Comparison of ENCODE assay signal across 25 mouse cellular contexts in the genomic region with DNA sequence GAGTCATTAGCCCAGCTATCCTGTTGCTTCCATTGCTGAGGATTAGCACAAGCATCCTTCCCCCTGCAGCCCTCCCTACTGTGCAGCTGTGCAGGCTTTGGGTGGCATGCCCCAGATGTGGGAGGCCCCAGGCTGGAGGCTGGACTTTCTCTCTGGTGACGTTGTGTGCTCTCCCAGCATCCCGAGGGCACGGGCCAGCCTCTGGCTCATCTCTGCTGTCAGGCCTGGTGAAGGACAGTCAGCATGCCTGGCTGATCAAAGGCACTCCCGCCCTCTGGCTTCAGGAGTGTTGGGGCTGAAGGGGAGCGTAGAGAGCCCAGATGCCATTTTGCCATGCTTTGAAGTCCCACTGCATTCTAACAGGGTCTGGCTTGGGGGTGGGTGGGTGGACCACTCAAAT. TPM values are rescaled to one million over a fixed set of nuclear protein-coding genes. Genes with fewer than 3 reads are reported as not detected.
DNase-seq lines count a peak whose midpoint lies in the region; ATAC-seq and TF ChIP-seq lines count a peak whose summit lies in the region.
"Had no signal": no experiment of that assay in that cellular context is flagged by ENCODE, and none has a peak within 500 bp of the region (broad histone marks: within the 10 kb centered on the region; RNA-seq: fewer than 3 reads in every experiment).

No protein-coding gene starts in this region.

- ATAC-seq in kidney, postnatal 0 days (replicated peaks; ENCODE audit: low FRiP score, low read depth) = 0 out of 2 replicates have a peak, but pooled peaks have one; percentile 33
- ATAC-seq: activated CD4-positive, CD25-positive, alpha-beta regulatory T cell, adult 4 months; forebrain, embryonic 14.5 days; intestine, embryonic 15.5 days; Patski had no signal

- no peak overlapping the region for H3K4me2 ChIP-seq in kidney, postnatal 0 days (ENCODE audit: low read length)
- H3K4me2 ChIP-seq: embryonic facial prominence, embryonic 15.5 days; heart, embryonic 12.5 days; hindbrain, embryonic 14.5 days; intestine, embryonic 15.5 days had no signal

- no peaks in the 10 kb centered on the region for H3K27me3 ChIP-seq in kidney, postnatal 0 days (ENCODE audit: insufficient read depth, low read length)
- H3K27me3 ChIP-seq: CH12.LX had no signal

- H3K27ac ChIP-seq in kidney, postnatal 0 days = no peak overlapping the region
- H3K27ac ChIP-seq: embryonic facial prominence, embryonic 15.5 days; forebrain, embryonic 10.5 days; gastrocnemius, adult 2 months; heart, adult 2 months; hindbrain, embryonic 10.5 days; hindbrain, embryonic 14.5 days; intestine, embryonic 15.5 days had no signal

- H3K4me1 ChIP-seq in kidney, postnatal 0 days (replicated peaks; ENCODE audit: insufficient read depth, low read length) = no peaks in the 10 kb centered on the region
- H3K4me1 ChIP-seq: embryonic facial prominence, embryonic 15.5 days; intestine, embryonic 15.5 days had no signal

- no peak overlapping the region for H3K9ac ChIP-seq in kidney, postnatal 0 days (ENCODE audit: low read depth, low read length)
- H3K9ac ChIP-seq: embryonic facial prominence, embryonic 15.5 days; heart, embryonic 12.5 days; hindbrain, embryonic 14.5 days; intestine, embryonic 15.5 days had no signal

- 51% methylated on average over 5 of the region's 5 CpGs for WGBS in kidney, postnatal 0 days

- no peak for TF ChIP-seq CTCF in kidney, postnatal 0 days (IDR thresholded peaks at IDR 0.05; ENCODE audit: low read depth)

- H3K36me3 ChIP-seq in kidney, postnatal 0 days (ENCODE audit: insufficient read depth, low read length) = no peaks in the 10 kb centered on the region
- H3K36me3 ChIP-seq: embryonic facial prominence, embryonic 15.5 days; forebrain, embryonic 10.5 days; heart, embryonic 12.5 days; hindbrain, embryonic 10.5 days; intestine, embryonic 15.5 days had no signal

- DNase-seq in heart, adult 11 months = peak; percentile 52
- DNase-seq in heart, adult 8-10 months (ENCODE audit: low spot score) = no peak
- no peak for DNase-seq in kidney, postnatal 0 days (ENCODE audit: low spot score)
- DNase-seq in kidney, postnatal 10 days = no peak
- DNase-seq in adrenal gland, adult 8-10 months = peak; percentile 55
- DNase-seq in adrenal gland, postnatal 25 days = peak; percentile 29
- DNase-seq in left cerebral cortex, adult 9 months (ENCODE audit: low spot score in 2 of 2) = no peak
- no peak for DNase-seq in ovary, adult 18-20 months (ENCODE audit: low spot score)
- DNase-seq: cerebellum, adult 11-12 months; cerebellum, adult 9-10 months; cerebellum, postnatal 25 days; gastrocnemius, adult 2 months; gastrocnemius, postnatal 25 days; heart, adult 2 months had no signal

- H3K4me3 ChIP-seq in kidney, postnatal 0 days (replicated peaks; ENCODE audit: low read depth, low read length) = no peak overlapping the region
- H3K4me3 ChIP-seq: embryonic facial prominence, embryonic 15.5 days; erythroblast, embryonic 14.5 days; forebrain, embryonic 10.5 days; gastrocnemius, adult 2 months; heart, adult 2 months; heart, embryonic 12.5 days; hindbrain, embryonic 10.5 days; intestine, embryonic 15.5 days had no signal

- H3K9me3 ChIP-seq in kidney, postnatal 0 days (replicated peaks; ENCODE audit: low read length) = no peaks in the 10 kb centered on the region
- H3K9me3 ChIP-seq: embryonic facial prominence, embryonic 15.5 days; forebrain, embryonic 10.5 days; heart, embryonic 12.5 days; hindbrain, embryonic 10.5 days; intestine, embryonic 15.5 days had no signal

RNA-seq across cellular contexts. Expression of a gene that starts 24.3 kb away (rescaled TPM):
- 10 to 100 TPM; 19.3 to 22.7 (median 20.8) TPM for total RNA-seq in heart, adult 8-10 months (2022)
- polyA plus RNA-seq in kidney, postnatal 0 days (2015; fragmentation: Nextera tagmentation; extraction: Ambion mirVana) = 158 and 162 TPM in 2 replicates
- 100 to 1,000 TPM; 141 to 154 (median 142) TPM for total RNA-seq in adrenal gland, adult 8-10 months (2022)
- total RNA-seq in adrenal gland, postnatal 25 days (2021) = 100 and 103 TPM in 2 replicates

Comparison
In these comparisons a context has a peak if more than half of its experiments do, and no peak if none do; other contexts are left out.
1. DNase-seq: peak in heart, adult 11 months (single experiment), adrenal gland, adult 8-10 months (single experiment) and adrenal gland, postnatal 25 days (single experiment); none in heart, adult 8-10 months (single experiment), kidney, postnatal 0 days (single experiment), kidney, postnatal 10 days (single experiment), left cerebral cortex, adult 9 months (0 of 2) and ovary, adult 18-20 months (single experiment).